Mouse (Mus musculus) stomach, postnatal 0 days (tissue): Measurements from ENCODE around the gene Usp2. TPM values are rescaled to one million over a fixed set of nuclear protein-coding genes. Genes with fewer than 3 reads are reported as not detected.

Experiments used
- ATAC-seq: fragments of 200-750 bp; cut with Nextera tagmentation; 2 replicates; pipeline ENCODE4 v1.8.0; 2017; ENCODE audit not compliant: low FRiP score, low TSS enrichment
- DNase-seq: peaks from one replicate; pipeline ENCODE4 v3.0.0-alpha.2; 2016; ENCODE audit warnings: low spot score
- H3K27ac ChIP-seq: fragments of 300-500 bp; sonication (generic); replicated peaks from 2 replicates; pipeline ENCODE4 v1.5.1; 2014; ENCODE audit warnings: mild to moderate bottlenecking, control low read depth
- H3K27me3 ChIP-seq: fragments of 300-500 bp; sonication (generic); 2 replicates; pipeline ENCODE4 v1.6.1; 2014; ENCODE audit warnings: low read length; ENCODE audit not compliant: control insufficient read depth, insufficient read depth
- H3K36me3 ChIP-seq: fragments of 300-500 bp; sonication (generic); 2 replicates; pipeline ENCODE4 v1.6.1; 2014; ENCODE audit warnings: low read length, mixed read lengths; ENCODE audit not compliant: control insufficient read depth, insufficient read depth
- H3K4me1 ChIP-seq: fragments of 300-500 bp; sonication (generic); replicated peaks from 2 replicates; pipeline ENCODE4 v1.6.1; 2014; ENCODE audit warnings: antibody characterized with exemption; ENCODE audit not compliant: control insufficient read depth, insufficient read depth
- H3K4me2 ChIP-seq: fragments of 300-500 bp; sonication (generic); replicated peaks from 2 replicates; pipeline ENCODE4 v1.6.1; 2014; ENCODE audit warnings: low read depth, mild to moderate bottlenecking, control low read depth, moderate library complexity
- H3K4me3 ChIP-seq: fragments of 300-500 bp; sonication (generic); 2 replicates; pipeline ENCODE4 v1.5.1; 2014; ENCODE audit warnings: low read depth, low read length, control low read depth
- H3K9ac ChIP-seq: fragments of 300-500 bp; sonication (generic); 2 replicates; pipeline ENCODE4 v1.6.1; 2014; ENCODE audit warnings: mild to moderate bottlenecking, low read length, control low read depth, mixed read lengths
- H3K9me3 ChIP-seq: fragments of 300-500 bp; sonication (generic); 2 replicates; pipeline ENCODE4 v1.6.1; 2016; ENCODE audit warnings: low read length; ENCODE audit not compliant: control insufficient read depth
- CTCF ChIP-seq: IDR thresholded peaks from 2 replicates; pipeline ENCODE4 v1.5.1; 2016; ENCODE audit warnings: antibody characterized with exemption, low read depth, mild to moderate bottlenecking, moderate library complexity
- EP300 ChIP-seq: optimal IDR thresholded peaks from 2 replicates; pipeline ENCODE3; 2016; ENCODE audit warnings: antibody characterized with exemption
- WGBS: fragments of 180-500 bp; shearing (Covaris S2); extraction: QIAGEN DNeasy Blood & Tissue Kit; methylation state at CpG from one replicate; pipeline ENCODE4 v1.1.7; 2014; 5-methylcytosine and 5-hydroxymethylcytosine counted together
- polyA plus RNA-seq: library from polyadenylated mRNA; unstranded; fragments of >200 nt; fragmentation: Nextera tagmentation; extraction: Ambion mirVana; gene quantifications from 2 replicates; pipeline ENCODE4 v1.2.1, GENCODE M21; 2015

Usp2 gene
- polyA plus RNA-seq, 1 experiment from 2014 or later, result 11.6 TPM

DNA sequence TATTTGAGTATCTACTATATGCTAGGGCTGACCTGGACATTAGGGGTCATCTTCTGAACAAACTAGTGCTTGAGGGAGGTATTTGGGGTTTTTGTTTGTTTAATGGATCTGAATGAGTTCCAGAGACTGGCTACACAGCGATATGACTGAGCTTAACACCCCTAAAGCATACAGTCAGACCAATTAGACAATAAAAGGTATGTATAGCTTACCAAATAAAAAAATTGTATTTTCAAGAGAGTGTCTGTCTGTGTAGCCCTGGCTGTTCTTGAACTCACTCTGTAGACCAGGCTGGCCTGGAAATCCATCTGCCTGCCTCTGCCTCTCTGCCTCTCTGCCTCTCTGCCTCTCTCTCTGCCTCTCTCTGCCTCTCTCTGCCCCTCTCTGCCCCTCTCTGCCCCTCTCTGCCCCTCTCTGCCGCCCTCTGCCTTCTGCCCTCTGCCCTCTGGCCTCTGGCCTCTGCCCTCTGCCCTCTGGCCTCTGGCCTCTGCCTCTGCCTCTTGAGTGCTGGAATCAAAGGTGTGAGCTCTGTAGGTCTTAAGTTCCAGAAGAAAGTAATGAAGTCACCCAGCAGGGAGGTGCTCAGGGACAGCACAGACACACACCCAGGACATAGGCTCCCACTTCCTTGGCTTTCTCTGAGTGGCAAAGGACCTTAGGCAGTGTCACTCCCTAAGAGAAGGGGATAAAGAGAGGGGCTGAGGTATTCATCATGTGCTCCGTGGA, 21.5 kb upstream of the Usp2 start:
- WGBS, result 79% methylated on average over 3 of the region's 3 CpGs
- H3K27ac ChIP-seq, result no peak overlapping the region
- TF ChIP-seq CTCF (no peak), EP300 (no peak)
- H3K4me3 ChIP-seq, result no peak overlapping the region
- H3K4me2 ChIP-seq, result no peak overlapping the region
- H3K27me3 ChIP-seq, result no peaks in the 10 kb centered on the region; the same call in 1 of the 2 replicates
- no peaks in the 10 kb centered on the region for H3K36me3 ChIP-seq
- DNase-seq (no peak), ATAC-seq (no peak)
- no peaks in the 10 kb centered on the region for H3K4me1 ChIP-seq
- no peak overlapping the region for H3K9ac ChIP-seq
- no peaks in the 10 kb centered on the region for H3K9me3 ChIP-seq

DNA sequence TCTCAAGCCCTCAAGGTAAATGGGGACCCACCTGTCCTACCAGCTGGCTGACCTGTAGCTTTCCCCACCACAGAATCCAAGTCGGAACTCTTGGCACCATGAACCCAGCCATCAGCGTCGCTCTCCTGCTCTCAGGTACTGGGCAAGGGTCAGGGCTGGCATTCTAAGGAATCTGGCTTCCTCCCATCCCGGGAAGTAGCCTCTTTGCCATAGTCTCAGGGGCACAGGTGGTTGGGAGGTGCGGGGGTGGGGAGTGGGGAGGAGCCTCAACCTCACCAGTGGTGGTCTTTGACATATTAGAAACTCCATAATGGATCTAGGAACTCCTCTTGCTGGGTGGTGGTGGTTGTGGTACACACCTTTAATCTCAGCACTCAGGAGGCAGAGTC, 20.9 kb upstream of the Usp2 start:
- Histone ChIP-seq H3K4me1 (no peaks in the 10 kb centered on the region), H3K9me3 (no peaks in the 10 kb centered on the region), H3K9ac (no peak overlapping the region), H3K27ac (no peak overlapping the region), H3K27me3 (no peaks in the 10 kb centered on the region; the same call in 1 of the 2 replicates), H3K36me3 (no peaks in the 10 kb centered on the region), H3K4me3 (no peak overlapping the region), H3K4me2 (no peak overlapping the region)
- WGBS, result 85% methylated on average over 5 of the region's 5 CpGs
- ATAC-seq (no peak), DNase-seq (no peak)
- TF ChIP-seq CTCF (no peak), EP300 (no peak)

GRCm38 (mm10) chr9:44046426-44046825, 20.4 kb upstream of the Usp2 start:
- DNase-seq (no peak), ATAC-seq (no peak)
- no peak overlapping the region for H3K27ac ChIP-seq
- WGBS, result 88% methylated on average over 12 of the region's 12 CpGs
- no peak overlapping the region for H3K4me3 ChIP-seq
- TF ChIP-seq CTCF (no peak), EP300 (no peak)
- H3K36me3 ChIP-seq, result no peaks in the 10 kb centered on the region
- no peaks in the 10 kb centered on the region for H3K9me3 ChIP-seq
- H3K9ac ChIP-seq, result no peak overlapping the region
- H3K27me3 ChIP-seq, result no peaks in the 10 kb centered on the region; the same call in 1 of the 2 replicates
- H3K4me1 ChIP-seq, result no peaks in the 10 kb centered on the region
- H3K4me2 ChIP-seq, result no peak overlapping the region

DNA sequence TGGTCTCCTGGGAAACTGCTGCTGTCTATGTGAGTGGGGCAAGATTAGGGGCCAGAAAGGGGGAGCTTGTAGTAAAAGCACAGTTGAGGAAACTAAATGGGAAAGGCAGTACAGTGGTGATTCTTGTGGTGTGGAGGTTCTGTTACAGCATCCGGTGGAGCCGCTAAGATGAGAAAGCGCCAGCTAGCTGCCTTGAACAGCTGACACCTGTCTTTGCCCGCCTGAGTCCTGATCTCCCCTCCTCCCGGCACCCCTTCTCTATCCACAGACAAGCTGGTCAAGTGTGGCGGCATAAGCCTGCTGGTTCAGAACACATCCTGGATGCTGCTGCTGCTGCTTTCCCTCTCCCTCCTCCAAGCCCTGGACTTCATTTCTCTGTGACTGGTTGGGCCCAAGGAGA, 19.8 kb upstream of the Usp2 start:
- Histone ChIP-seq H3K4me2 (no peak overlapping the region), H3K4me1 (no peaks in the 10 kb centered on the region), H3K9me3 (no peaks in the 10 kb centered on the region), H3K4me3 (no peak overlapping the region), H3K27ac (no peak overlapping the region), H3K27me3 (no peaks in the 10 kb centered on the region; the same call in 1 of the 2 replicates), H3K9ac (no peak overlapping the region), H3K36me3 (no peaks in the 10 kb centered on the region)
- 60% methylated on average over 6 of the region's 6 CpGs for WGBS
- no peak for TF ChIP-seq CTCF
- TF ChIP-seq EP300, result no peak
- ATAC-seq (no peak), DNase-seq (no peak)

DNA sequence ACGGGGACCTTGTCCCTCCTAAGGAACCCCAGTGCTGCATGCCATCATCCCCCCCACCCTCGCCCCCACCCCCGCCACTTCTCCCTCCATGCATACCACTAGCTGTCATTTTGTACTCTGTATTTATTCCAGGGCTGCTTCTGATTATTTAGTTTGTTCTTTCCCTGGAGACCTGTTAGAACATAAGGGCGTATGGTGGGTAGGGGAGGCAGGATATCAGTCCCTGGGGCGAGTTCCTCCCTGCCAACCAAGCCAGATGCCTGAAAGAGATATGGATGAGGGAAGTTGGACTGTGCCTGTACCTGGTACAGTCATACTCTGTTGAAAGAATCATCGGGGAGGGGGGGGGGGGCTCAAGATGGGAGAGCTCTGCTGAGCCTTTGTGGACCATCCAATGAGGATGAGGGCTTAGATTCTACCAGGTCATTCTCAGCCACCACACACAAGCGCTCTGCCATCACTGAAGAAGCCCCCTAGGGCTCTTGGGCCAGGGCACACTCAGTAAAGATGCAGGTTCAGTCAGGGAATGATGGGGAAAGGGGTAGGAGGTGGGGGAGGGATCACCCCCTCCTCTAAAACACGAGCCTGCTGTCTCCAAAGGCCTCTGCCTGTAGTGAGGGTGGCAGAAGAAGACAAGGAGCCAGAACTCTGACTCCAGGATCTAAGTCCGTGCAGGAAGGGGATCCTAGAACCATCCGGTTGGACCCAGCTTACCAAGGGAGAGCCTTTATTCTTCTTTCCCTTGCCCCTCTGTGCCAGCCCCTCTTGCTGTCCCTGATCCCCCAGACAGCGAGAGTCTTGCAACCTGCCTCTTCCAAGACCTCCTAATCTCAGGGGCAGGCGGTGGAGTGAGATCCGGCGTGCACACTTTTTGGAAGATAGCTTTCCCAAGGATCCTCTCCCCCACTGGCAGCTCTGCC, 19.0 kb upstream of the Usp2 start:
- Histone ChIP-seq H3K4me1 (no peaks in the 10 kb centered on the region), H3K9ac (no peak overlapping the region), H3K4me2 (no peak overlapping the region), H3K9me3 (no peaks in the 10 kb centered on the region), H3K36me3 (no peaks in the 10 kb centered on the region), H3K4me3 (no peak overlapping the region), H3K27ac (no peak overlapping the region), H3K27me3 (no peaks in the 10 kb centered on the region; the same call in 1 of the 2 replicates)
- 74% methylated on average over 14 of the region's 14 CpGs for WGBS
- no peak for DNase-seq
- ATAC-seq, result no peak
- no peak for TF ChIP-seq EP300
- no peak for TF ChIP-seq CTCF
